Mouse (Mus musculus): ENCODE results near the gene Foxd4.

DNA sequence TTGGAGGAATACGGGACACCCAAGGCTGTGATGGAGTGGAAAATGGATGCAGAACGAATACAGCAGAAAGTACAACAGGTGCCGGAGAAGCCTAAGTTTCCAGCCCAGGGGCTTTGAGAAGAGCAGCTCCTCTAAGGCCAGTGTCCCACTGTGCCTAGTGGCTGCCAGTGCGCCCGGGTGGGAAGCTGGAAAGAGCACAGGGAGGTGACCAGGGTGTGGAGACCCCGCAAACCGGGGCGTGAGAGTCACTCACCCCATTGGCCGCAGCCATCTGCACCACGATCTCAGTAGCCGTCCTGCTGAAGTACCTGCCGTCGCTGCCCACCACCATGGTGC is 39.8 kb downstream of the Foxd4 start:
- TF ChIP-seq EP300 (IDR thresholded peaks at IDR 0.05; ENCODE audit: insufficient read depth, low read depth, low read length) (no peak), CTCF (IDR thresholded peaks at IDR 0.05) (no peak), POLR2A (IDR thresholded peaks at IDR 0.05; ENCODE audit: insufficient read depth, low read depth, low read length) (no peak)

Measured in heart, adult 2 months (tissue).